Mouse (Mus musculus) bone marrow, adult 2 months (tissue): ENCODE results near the gene Serpinb6a.

ENCODE experiments used
- CTCF ChIP-seq: fragments of 200-500 bp; IDR thresholded peaks from 2 replicates; pipeline ENCODE4 v1.5.1; 2011; ENCODE audit warnings: low read length, control low read depth; ENCODE audit not compliant: control insufficient read depth, insufficient read depth
- POLR2A ChIP-seq: fragments of 200-500 bp; IDR thresholded peaks from 2 replicates; pipeline ENCODE4 v1.6.1; 2011; ENCODE audit warnings: low read depth, mild to moderate bottlenecking, control low read depth, low read length, borderline replicate concordance; ENCODE audit not compliant: control insufficient read depth

GRCm38 (mm10) chr13:33905176-33905954 lies 97.2 kb downstream of the Serpinb6a start, which contains the start of gene Serpinb6c:
- TF ChIP-seq CTCF (no peak), POLR2A (no peak)
